Mouse (Mus musculus) forebrain, embryonic 10.5 days (tissue): Measurements from ENCODE around the gene Pi4kb. TPM values are rescaled to one million over a fixed set of nuclear protein-coding genes. Genes with fewer than 3 reads are reported as not detected.
"Not testable (repeated sequence)": the region's sequence is repeated elsewhere in the genome, so short reads cannot be mapped to it uniquely, and the experiment has no call there.

Experiments used
- DNase-seq: peaks from one replicate; pipeline ENCODE4 v3.0.0-alpha.2; 2017; ENCODE audit warnings: low spot score; ENCODE audit errors: extremely low spot score
- H3K27ac ChIP-seq: fragments of 300-500 bp; sonication (generic); 2 replicates; pipeline ENCODE4 v1.5.1; 2016; ENCODE audit warnings: mild to moderate bottlenecking
- H3K27me3 ChIP-seq: fragments of 300-500 bp; sonication (generic); 2 replicates; pipeline ENCODE4 v1.6.1; 2016; ENCODE audit warnings: mild to moderate bottlenecking; ENCODE audit not compliant: poor library complexity, severe bottlenecking
- H3K36me3 ChIP-seq: fragments of 300-500 bp; sonication (generic); replicated peaks from 2 replicates; pipeline ENCODE4 v1.6.1; 2016; ENCODE audit warnings: mild to moderate bottlenecking, moderate library complexity
- H3K4me1 ChIP-seq: fragments of 300-500 bp; sonication (generic); 2 replicates; pipeline ENCODE4 v1.6.1; 2016
- H3K4me3 ChIP-seq: fragments of 300-500 bp; sonication (generic); 2 replicates; pipeline ENCODE4 v1.5.1; 2016; ENCODE audit warnings: mild to moderate bottlenecking, moderate library complexity
- H3K9me3 ChIP-seq: fragments of 300-500 bp; sonication (generic); 2 replicates; pipeline ENCODE4 v1.6.1; 2016; ENCODE audit warnings: mild to moderate bottlenecking, moderate library complexity
- WGBS: fragments of 180-500 bp; shearing (Covaris S2); methylation state at CpG from one replicate; pipeline ENCODE4 v1.1.7; 2016; 5-methylcytosine and 5-hydroxymethylcytosine counted together
- polyA plus RNA-seq: library from polyadenylated mRNA; unstranded; fragments of >200 nt; fragmentation: Nextera tagmentation; extraction: Ambion mirVana; gene quantifications from 2 replicates; pipeline ENCODE4 v1.2.1, GENCODE M21; 2016

The Pi4kb gene
- 20.1 and 21.7 TPM in 2 replicates for polyA plus RNA-seq

DNA sequence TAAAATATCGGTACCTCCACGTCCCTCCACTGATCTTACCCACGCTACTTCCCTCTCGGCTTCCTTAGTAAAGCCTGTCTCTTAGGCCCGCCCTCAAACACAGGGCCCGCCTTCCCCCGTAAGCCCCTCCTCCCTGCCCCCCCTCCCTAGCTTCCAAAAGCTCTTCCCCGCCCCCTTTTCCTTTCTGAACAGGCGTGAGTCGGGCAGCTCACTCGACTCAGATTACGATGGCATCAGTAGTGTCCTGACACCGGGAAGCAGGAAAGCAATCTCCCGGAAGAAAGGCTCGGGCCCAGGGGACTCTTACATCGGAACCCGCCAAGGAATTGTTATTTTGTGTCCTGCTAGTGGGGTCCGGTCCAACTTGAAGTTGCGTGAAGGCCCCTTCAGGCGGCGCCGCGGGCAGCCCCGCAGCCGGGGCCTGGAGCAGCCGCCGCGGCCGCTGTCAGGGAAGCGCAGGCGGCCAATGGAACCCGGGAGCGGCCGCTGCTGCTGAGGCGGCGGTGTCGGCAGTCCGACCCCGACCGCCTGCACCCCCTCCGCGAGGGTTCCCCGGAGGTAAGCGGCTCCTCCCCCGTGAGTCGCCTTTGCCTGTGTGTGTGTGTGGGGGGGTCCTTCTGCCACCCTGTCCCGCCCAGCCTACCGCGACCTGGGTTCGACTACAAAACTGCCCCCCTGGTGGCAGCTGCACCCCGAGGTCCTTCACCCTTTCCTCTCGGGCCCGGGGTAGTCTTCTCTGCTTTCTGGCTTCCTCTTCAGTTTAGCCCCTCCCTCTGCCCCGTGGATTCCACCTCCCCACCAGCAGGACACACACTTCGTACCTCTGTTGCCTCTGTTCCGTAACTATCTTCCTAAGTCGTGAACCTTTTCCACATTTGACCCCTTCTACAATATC lies at the start of gene Pi4kb:
Gene Pi4kb (plus strand): TSS at position 204 of the 895 bp plus-strand sequence.
- H3K27ac ChIP-seq: peak within 1 kb of the TSS; percentile 97
- H3K4me3 ChIP-seq: peak within 1 kb of the TSS; percentile 68
- peaks cover 19% of the 10 kb centered on the region for H3K4me1 ChIP-seq
- H3K9me3 ChIP-seq: no peaks in the 10 kb centered on the region
- under 1% methylated on average over 56 of the region's 57 CpGs for WGBS
- peak; percentile 90 for DNase-seq
- peaks cover 19% of the 10 kb centered on the region for H3K36me3 ChIP-seq
- H3K27me3 ChIP-seq: no peaks in the 10 kb centered on the region

DNA sequence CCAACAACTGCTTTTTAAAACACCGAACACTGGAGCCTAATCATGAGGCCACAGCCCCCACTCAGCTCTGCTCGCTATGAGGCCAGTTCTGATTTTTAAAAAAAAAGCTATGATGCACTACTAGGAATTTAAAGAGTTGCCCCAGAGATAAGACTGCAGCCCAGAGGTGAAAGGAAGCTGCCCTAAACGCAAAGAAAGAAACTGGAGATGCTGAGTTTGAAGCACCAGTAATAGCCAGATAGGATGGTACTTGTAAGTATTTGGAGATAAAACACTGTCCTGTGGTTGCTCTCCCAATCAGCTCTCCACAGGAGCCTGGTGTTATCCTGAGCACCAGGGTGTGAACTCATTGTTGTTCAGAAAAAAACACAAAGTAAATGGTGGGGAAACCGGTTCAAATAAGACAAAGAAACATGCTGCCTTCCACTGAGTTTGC lies 48.2 kb upstream of the Pi4kb start:
- not testable (repeated sequence) for H3K9me3 ChIP-seq, H3K36me3 ChIP-seq, H3K27me3 ChIP-seq, H3K27ac ChIP-seq, DNase-seq, H3K4me1 ChIP-seq, H3K4me3 ChIP-seq
- 44% methylated on average over 4 of the region's 4 CpGs for WGBS

DNA sequence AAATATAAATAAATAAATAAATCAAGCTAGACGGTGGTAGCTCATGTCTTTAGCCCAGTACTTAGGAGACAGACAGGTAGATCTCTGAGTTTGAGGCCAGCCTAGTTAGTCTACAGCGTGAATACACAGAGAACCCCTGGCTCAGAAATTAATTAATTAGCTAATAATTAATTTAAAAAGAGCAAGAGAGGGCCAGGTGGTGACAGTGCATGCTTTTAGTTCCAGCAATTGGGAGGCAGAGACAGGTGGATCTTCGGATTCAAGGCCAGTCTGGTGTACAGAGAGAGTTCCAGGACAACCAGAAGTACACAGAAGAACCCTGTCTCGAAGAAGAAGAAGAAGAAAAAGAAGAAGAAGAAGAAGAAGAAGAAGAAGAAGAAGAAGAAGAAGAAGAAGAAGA lies 45.6 kb upstream of the Pi4kb start:
- H3K4me3 ChIP-seq, H3K27me3 ChIP-seq, H3K9me3 ChIP-seq, H3K36me3 ChIP-seq, H3K27ac ChIP-seq, DNase-seq: not testable (repeated sequence)
- peaks cover 17% of the 10 kb centered on the region for H3K4me1 ChIP-seq
- WGBS: 87% methylated on average over 4 of the region's 4 CpGs

DNA sequence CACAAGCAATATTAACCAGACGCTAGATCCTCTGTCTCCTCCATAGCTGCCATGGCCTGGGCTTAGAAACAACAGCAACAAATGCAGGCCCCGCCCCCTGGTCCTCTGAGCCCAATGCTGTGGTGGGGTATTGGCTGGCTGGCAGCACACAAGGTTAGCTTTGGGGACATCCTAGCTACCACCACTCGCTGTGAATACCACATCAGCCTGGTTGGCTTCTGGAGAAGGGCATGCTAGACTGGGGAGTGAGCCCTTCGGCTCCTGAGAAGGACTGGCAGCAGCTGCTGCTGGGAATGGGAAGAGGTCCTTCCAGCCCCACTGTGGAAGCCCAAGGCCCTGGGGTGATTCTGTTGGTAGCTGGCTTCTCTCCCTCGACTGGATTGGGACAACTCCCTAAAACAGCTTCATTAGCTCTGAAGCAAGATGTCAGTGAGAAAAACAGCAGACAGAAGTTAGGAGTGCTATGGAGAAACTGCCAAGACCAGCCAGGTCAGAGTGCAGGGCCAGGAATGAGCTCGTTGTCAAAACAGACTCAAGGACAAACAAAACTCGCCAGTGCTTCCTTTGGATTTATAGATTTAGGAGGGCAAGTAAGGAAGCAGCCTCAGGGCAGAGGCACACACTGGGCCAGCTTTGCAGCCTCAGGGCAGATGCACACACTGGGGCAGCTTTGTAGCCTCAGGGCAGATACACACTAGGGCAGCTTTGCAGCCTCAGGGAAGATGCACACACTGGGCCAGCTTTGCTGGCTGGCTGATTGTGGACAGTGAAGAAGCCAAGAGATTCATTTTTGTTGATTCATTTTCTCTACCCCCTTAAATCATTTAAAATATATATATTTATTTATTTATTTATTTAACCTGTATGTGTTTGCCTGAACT lies 43.9 kb upstream of the Pi4kb start:
- not testable (repeated sequence) for H3K27me3 ChIP-seq, H3K9me3 ChIP-seq, H3K27ac ChIP-seq, H3K4me3 ChIP-seq, DNase-seq, H3K36me3 ChIP-seq
- WGBS: 52% methylated on average over 7 of the region's 7 CpGs
- peaks cover 17% of the 10 kb centered on the region for H3K4me1 ChIP-seq

DNA sequence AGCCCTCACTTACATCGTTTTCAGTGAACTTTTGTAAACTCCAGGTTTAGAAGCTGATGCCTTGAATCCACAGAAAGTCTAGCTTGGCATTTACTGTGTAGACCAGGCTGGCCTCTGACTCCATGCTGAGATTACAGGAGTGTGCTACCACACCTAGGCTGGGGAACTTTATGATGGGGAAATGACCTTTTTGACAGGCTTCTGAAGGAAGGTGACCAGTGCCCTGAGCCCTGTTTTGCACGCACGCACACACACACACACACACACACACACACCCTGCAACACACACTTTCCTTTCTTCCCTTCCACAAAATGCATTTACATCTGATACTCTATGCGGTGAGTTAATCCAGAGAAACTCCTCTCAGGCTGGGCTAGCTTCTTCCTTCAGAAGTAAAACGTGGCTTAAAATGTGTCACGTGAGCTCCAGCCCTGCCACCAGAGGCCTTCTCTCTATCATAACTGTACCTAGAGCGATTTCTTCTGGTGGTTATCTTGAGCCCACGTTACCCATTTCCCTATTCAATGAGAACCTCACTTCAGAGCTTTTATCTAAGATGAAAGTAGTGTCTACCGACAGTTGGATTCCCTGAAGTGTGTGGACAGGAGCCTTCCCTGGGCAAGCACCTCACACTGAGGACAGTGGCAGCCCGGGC lies 43.0 kb upstream of the Pi4kb start:
- not testable (repeated sequence) for DNase-seq, H3K36me3 ChIP-seq, H3K27ac ChIP-seq, H3K9me3 ChIP-seq, H3K27me3 ChIP-seq, H3K4me3 ChIP-seq
- WGBS: 77% methylated on average over 10 of the region's 10 CpGs
- peaks cover 17% of the 10 kb centered on the region for H3K4me1 ChIP-seq

DNA sequence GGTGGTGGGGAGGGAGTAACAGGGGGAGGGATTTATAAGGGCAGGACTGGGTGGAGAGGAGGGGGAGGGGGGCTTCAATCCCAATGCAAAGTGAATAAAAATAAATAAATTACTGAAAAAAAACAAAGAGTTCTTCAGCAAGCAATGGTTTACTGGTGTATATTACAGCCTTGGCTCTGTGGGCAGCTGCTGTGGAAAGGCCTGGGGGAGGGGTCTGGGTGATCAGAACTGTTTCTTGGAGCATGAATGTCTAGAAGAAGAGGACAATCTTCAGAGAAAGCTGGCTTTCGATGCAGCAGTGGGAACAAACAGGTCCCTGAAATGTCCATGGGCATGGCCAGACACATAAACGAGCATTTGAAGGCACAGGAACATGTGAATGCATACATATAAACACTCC lies 42.3 kb upstream of the Pi4kb start:
- DNase-seq, H3K4me3 ChIP-seq, H3K9me3 ChIP-seq, H3K27me3 ChIP-seq, H3K27ac ChIP-seq, H3K36me3 ChIP-seq: not testable (repeated sequence)
- H3K4me1 ChIP-seq: peaks cover 17% of the 10 kb centered on the region
- WGBS: 78% methylated on average over 2 of the region's 2 CpGs

DNA sequence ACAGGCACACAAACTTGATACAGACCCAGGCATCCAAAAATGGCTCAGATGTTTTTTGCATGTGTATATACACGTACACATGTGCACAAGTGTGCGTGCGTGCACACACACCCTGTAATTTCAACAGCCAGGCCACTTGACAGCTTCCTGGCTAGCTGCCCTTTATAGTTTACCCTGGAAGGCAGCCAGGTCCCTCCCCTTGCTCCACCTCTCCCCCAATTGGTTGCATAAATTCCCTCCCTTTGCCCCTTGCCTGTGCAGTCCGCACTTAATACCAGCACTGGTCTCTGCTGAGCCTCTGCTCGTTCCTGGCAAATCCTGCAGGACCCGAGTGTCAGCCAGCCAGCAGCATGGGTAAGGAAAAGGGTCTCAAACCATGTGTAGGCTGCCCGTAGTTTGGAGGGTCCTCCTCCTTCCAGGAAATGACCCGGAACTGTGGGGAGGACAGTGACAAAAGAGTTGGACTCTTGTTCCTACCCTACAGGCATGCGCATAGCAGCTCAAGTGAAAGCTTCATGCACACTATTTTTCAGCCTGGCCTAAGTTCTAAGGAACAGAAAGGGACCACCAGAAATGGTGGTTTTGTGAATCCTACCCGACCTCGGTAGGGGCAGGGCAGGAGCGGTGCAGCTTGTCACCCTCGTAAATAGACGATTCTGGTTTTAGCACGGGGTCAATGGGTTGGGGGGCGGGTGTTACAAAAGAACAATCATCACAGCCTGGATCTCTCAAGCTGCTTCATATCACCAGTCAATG lies 41.5 kb upstream of the Pi4kb start, which contains the start of gene Selenbp1:
Gene Selenbp1 (plus strand): TSS at position 248 of the 756 bp plus-strand sequence.
- Histone ChIP-seq H3K27ac (peak within 1 kb of the TSS; percentile 76), H3K9me3 (no peaks in the 10 kb centered on the region), H3K36me3 (no peaks in the 10 kb centered on the region), H3K4me3 (peak within 1 kb of the TSS; percentile 36), H3K27me3 (no peaks in the 10 kb centered on the region), H3K4me1 (peaks cover 17% of the 10 kb centered on the region)
- 52% methylated on average over 16 of the region's 16 CpGs for WGBS
- DNase-seq: peak; percentile 37

DNA sequence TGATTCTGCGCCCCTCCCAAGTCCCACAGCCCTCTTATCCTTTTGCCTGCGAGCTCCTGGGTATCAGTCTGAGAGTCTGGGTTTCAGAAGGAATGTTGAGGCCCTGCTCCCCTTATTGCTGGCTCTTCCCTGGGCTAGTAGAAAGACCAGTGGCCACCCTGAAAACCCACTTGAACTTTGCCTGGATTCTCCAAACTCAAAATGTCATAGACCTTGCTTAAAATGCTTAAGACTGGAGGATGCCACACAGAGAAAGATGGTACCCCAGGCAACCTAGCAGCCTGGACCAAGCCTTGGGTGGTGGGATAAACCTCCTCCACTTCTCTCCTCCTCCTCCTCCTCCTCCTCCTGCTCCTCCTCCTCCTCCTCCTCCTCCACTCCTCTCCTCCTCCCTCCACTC lies 40.9 kb upstream of the Pi4kb start:
- not testable (repeated sequence) for H3K4me3 ChIP-seq, H3K27ac ChIP-seq, H3K36me3 ChIP-seq, H3K27me3 ChIP-seq, DNase-seq, H3K9me3 ChIP-seq
- no CpG with 5 or more reads among the region's 2 CpGs for WGBS
- peaks cover 17% of the 10 kb centered on the region for H3K4me1 ChIP-seq

DNA sequence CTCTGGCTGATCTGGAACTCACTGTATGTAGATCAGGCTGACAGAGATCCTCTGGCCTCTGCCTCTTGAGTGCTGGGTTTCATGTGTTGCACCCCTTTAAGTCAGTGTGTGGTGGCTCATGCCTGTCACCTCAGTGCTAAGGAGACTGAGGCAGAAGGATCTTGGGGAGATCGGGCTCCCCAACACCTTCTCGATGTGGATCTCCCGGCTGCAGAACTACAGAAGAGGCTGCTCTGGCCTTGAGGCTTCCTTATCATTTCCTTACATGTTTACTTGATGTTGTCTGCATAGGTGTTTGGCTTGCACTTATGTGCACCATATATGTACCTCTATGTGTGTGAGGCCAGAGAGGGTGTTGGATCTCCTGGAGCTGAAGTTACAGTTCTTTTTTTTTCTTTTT lies 40.0 kb upstream of the Pi4kb start:
- not testable (repeated sequence) for DNase-seq
- WGBS: 87% methylated on average over 3 of the region's 3 CpGs

DNA sequence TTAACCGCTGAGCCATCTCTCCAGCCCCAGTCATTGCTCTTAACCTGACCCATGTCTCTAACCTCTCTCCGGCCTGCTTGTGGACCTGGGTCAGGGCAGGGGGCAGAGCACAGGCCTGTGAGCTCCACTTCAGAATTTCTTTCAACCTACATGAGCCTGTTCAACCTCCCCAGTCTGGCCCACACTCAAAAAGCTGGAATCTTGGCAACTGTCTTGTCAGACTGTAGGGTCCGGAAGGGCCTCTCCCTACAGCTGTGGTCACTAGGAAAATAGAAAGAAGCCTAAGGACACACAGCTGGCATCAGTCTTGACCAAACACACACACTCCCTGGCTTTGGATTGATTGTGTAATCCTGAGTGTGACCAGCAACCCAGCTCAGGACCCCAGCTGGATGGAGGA lies 39.2 kb upstream of the Pi4kb start:
- not testable (repeated sequence) for DNase-seq, H3K27ac ChIP-seq, H3K27me3 ChIP-seq, H3K36me3 ChIP-seq, H3K4me3 ChIP-seq, H3K9me3 ChIP-seq
- 96% methylated on average over 3 of the region's 3 CpGs for WGBS
- peaks cover 17% of the 10 kb centered on the region for H3K4me1 ChIP-seq

More for the DNA sequence above, 40.0 kb upstream of the Pi4kb start:
- H3K36me3 ChIP-seq, H3K27me3 ChIP-seq, H3K9me3 ChIP-seq, H3K27ac ChIP-seq, H3K4me3 ChIP-seq: not testable (repeated sequence)
- H3K4me1 ChIP-seq: peaks cover 17% of the 10 kb centered on the region

DNA sequence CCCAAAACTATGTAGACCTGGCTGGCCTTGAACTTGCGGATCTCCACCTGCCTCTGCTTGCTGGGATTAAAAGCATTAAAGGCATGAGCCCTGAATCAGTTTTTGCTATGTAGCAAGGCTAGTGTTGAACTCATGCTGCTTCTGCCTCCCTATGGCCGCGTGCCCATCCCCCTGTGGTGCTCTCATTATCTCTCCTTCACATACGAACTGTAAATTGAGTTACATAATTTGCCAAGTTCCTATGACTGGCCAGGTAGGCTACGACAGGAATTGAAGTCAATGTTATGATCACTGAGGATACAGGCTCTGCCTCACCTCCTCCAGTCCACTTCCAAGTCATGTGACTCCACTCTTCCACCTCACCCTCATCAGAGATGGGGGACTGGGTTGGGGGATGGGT lies 38.4 kb upstream of the Pi4kb start:
- H3K4me1 ChIP-seq: peaks cover 17% of the 10 kb centered on the region
- DNase-seq, H3K27me3 ChIP-seq, H3K4me3 ChIP-seq, H3K9me3 ChIP-seq, H3K36me3 ChIP-seq, H3K27ac ChIP-seq: not testable (repeated sequence)
- 90% methylated on average over 5 of the region's 5 CpGs for WGBS

DNA sequence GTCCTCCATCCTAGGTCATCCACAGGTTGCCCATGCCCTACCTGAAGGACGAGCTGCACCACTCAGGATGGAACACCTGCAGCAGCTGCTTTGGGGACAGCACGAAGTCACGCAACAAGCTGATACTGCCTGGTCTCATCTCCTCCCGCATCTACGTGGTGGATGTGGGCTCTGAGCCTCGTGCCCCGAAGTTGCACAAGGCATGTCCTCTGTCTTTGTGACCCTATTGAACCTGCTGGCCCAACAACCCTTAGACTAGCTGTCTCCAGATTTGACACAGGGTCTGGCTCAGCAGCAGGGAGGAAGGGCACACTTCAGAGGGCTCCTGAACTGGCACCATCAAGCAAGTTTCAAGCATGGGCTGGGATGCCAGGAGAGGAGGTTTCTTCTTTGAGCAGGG lies 37.3 kb upstream of the Pi4kb start:
- 95% methylated on average over 6 of the region's 7 CpGs for WGBS
- peaks cover 16% of the 10 kb centered on the region for H3K4me1 ChIP-seq
- not testable (repeated sequence) for H3K9me3 ChIP-seq, H3K27me3 ChIP-seq, H3K4me3 ChIP-seq, DNase-seq, H3K36me3 ChIP-seq, H3K27ac ChIP-seq
